Mouse (Mus musculus) intestine, embryonic 15.5 days (tissue): ENCODE measurements around the gene Runx1. TPM values are rescaled to one million over a fixed set of nuclear protein-coding genes. Genes with fewer than 3 reads are reported as not detected.

ENCODE experiments used
- ATAC-seq: fragments of 200-750 bp; cut with Nextera tagmentation; 2 replicates; pipeline ENCODE4 v1.8.0; 2017; ENCODE audit warnings: moderate TSS enrichment, moderate library complexity
- H3K27ac ChIP-seq: fragments of 300-500 bp; sonication (generic); 2 replicates; pipeline ENCODE4 v1.5.1; 2015; ENCODE audit warnings: mild to moderate bottlenecking, inconsistent platforms
- H3K27me3 ChIP-seq: fragments of 300-500 bp; sonication (generic); replicated peaks from 2 replicates; pipeline ENCODE4 v1.6.1; 2015; ENCODE audit warnings: inconsistent platforms
- H3K36me3 ChIP-seq: fragments of 300-500 bp; sonication (generic); 2 replicates; pipeline ENCODE4 v1.6.1; 2015; ENCODE audit warnings: inconsistent platforms
- H3K4me1 ChIP-seq: fragments of 300-500 bp; sonication (generic); replicated peaks from 2 replicates; pipeline ENCODE4 v1.6.1; 2015; ENCODE audit warnings: inconsistent platforms
- H3K4me2 ChIP-seq: fragments of 300-500 bp; sonication (generic); replicated peaks from 2 replicates; pipeline ENCODE4 v1.6.1; 2015; ENCODE audit warnings: mild to moderate bottlenecking, inconsistent platforms
- H3K4me3 ChIP-seq: fragments of 300-500 bp; sonication (generic); replicated peaks from 2 replicates; pipeline ENCODE4 v1.5.1; 2015; ENCODE audit warnings: inconsistent platforms
- H3K9ac ChIP-seq: fragments of 300-500 bp; sonication (generic); 2 replicates; pipeline ENCODE4 v1.6.1; 2015; ENCODE audit warnings: inconsistent platforms
- H3K9me3 ChIP-seq: fragments of 300-500 bp; sonication (generic); 2 replicates; pipeline ENCODE4 v1.6.1; 2016; ENCODE audit warnings: inconsistent platforms
- WGBS: fragments of 180-500 bp; shearing (Covaris S2); methylation state at CpG from one replicate; pipeline ENCODE4 v1.1.7; 2015; 5-methylcytosine and 5-hydroxymethylcytosine counted together
- polyA plus RNA-seq: library from polyadenylated mRNA; unstranded; fragments of >200 nt; fragmentation: Nextera tagmentation; extraction: Ambion mirVana; gene quantifications from 2 replicates; pipeline ENCODE4 v1.2.1, GENCODE M21; 2015

The Runx1 gene
- polyA plus RNA-seq, 1 experiment from 2014 or later = 2.5 TPM

- Histone ChIP-seq H3K4me2 (no peak overlapping the region), H3K27ac (no peak overlapping the region), H3K9me3 (no peaks in the 10 kb centered on the region), H3K36me3 (no peaks in the 10 kb centered on the region), H3K9ac (no peak overlapping the region), H3K4me3 (no peak overlapping the region), H3K4me1 (peaks cover 24% of the 10 kb centered on the region), H3K27me3 (peaks cover 6% of the 10 kb centered on the region; the same call in 1 of the 2 replicates)
- WGBS = 80% methylated on average over 7 of the region's 7 CpGs
- no peak for ATAC-seq
Measured at GRCm38 (mm10) chr16:92606491-92606965, 219.4 kb downstream of the Runx1 start.

- Histone ChIP-seq H3K27ac (no peak overlapping the region), H3K4me2 (peak overlapping the region; percentile 86), H3K36me3 (no peaks in the 10 kb centered on the region), H3K4me3 (peak overlapping the region; percentile 45), H3K4me1 (peaks cover 24% of the 10 kb centered on the region), H3K9me3 (no peaks in the 10 kb centered on the region), H3K9ac (peak overlapping the region; percentile 37), H3K27me3 (peaks cover 6% of the 10 kb centered on the region; the same call in 1 of the 2 replicates)
- peak; percentile 43 for ATAC-seq
- WGBS = 11% methylated on average over 58 of the region's 64 CpGs
Measured at GRCm38 (mm10) chr16:92605606-92606490, 220.1 kb downstream of the Runx1 start.

- Histone ChIP-seq H3K4me2 (no peak overlapping the region), H3K36me3 (no peaks in the 10 kb centered on the region), H3K4me3 (no peak overlapping the region), H3K27ac (no peak overlapping the region), H3K27me3 (peaks cover 6% of the 10 kb centered on the region; the same call in 1 of the 2 replicates), H3K9ac (no peak overlapping the region), H3K4me1 (peaks cover 8% of the 10 kb centered on the region), H3K9me3 (no peaks in the 10 kb centered on the region)
- WGBS = 62% methylated on average over 11 of the region's 11 CpGs
- no peak for ATAC-seq
Measured at GRCm38 (mm10) chr16:92602504-92602903, 223.4 kb downstream of the Runx1 start.

- H3K4me3 ChIP-seq = no peak overlapping the region
- no peak overlapping the region for H3K9ac ChIP-seq
- H3K27ac ChIP-seq = no peak overlapping the region
- ATAC-seq = no peak
- H3K9me3 ChIP-seq = no peaks in the 10 kb centered on the region
- H3K27me3 ChIP-seq = 0 out of 2 replicates have a peak, but pooled peaks cover under 1% of the 10 kb centered on the region
- no peaks in the 10 kb centered on the region for H3K36me3 ChIP-seq
- peaks cover 8% of the 10 kb centered on the region for H3K4me1 ChIP-seq
- H3K4me2 ChIP-seq = no peak overlapping the region
- 81% methylated on average over 9 of the region's 9 CpGs for WGBS
Measured at GRCm38 (mm10) chr16:92601270-92601826, 224.6 kb downstream of the Runx1 start.

GRCm38 (mm10) chr16:92599451-92599850 is 226.5 kb downstream of the Runx1 start:
- no peak overlapping the region for H3K4me3 ChIP-seq
- H3K4me2 ChIP-seq = no peak overlapping the region
- H3K36me3 ChIP-seq = no peaks in the 10 kb centered on the region
- no peaks in the 10 kb centered on the region for H3K4me1 ChIP-seq
- no peak overlapping the region for H3K9ac ChIP-seq
- ATAC-seq = no peak
- H3K27ac ChIP-seq = no peak overlapping the region
- WGBS = 75% methylated on average over 11 of the region's 11 CpGs
- no peaks in the 10 kb centered on the region for H3K27me3 ChIP-seq
- no peaks in the 10 kb centered on the region for H3K9me3 ChIP-seq

GRCm38 (mm10) chr16:92597655-92598054 is 228.3 kb downstream of the Runx1 start:
- Histone ChIP-seq H3K4me2 (no peak overlapping the region), H3K36me3 (no peaks in the 10 kb centered on the region), H3K27me3 (no peaks in the 10 kb centered on the region), H3K9ac (no peak overlapping the region), H3K4me3 (no peak overlapping the region), H3K9me3 (no peaks in the 10 kb centered on the region), H3K4me1 (no peaks in the 10 kb centered on the region), H3K27ac (no peak overlapping the region)
- 73% methylated on average over 11 of the region's 11 CpGs for WGBS
- no peak for ATAC-seq

- no peak overlapping the region for H3K9ac ChIP-seq
- H3K4me3 ChIP-seq = no peak overlapping the region
- no peak overlapping the region for H3K4me2 ChIP-seq
- H3K4me1 ChIP-seq = no peaks in the 10 kb centered on the region
- no peak overlapping the region for H3K27ac ChIP-seq
- no peaks in the 10 kb centered on the region for H3K9me3 ChIP-seq
- no peaks in the 10 kb centered on the region for H3K36me3 ChIP-seq
- H3K27me3 ChIP-seq = no peaks in the 10 kb centered on the region
- no peak for ATAC-seq
- WGBS = 41% methylated on average over 6 of the region's 6 CpGs
Measured at GRCm38 (mm10) chr16:92592207-92592606, 233.7 kb downstream of the Runx1 start.

GRCm38 (mm10) chr16:92591783-92592182 is 234.2 kb downstream of the Runx1 start:
- Histone ChIP-seq H3K4me2 (no peak overlapping the region), H3K4me1 (no peaks in the 10 kb centered on the region), H3K9me3 (no peaks in the 10 kb centered on the region), H3K27ac (no peak overlapping the region), H3K36me3 (no peaks in the 10 kb centered on the region), H3K4me3 (no peak overlapping the region), H3K9ac (no peak overlapping the region), H3K27me3 (no peaks in the 10 kb centered on the region)
- ATAC-seq = no peak
- 89% methylated on average over 6 of the region's 6 CpGs for WGBS

- ATAC-seq = no peak
- Histone ChIP-seq H3K9ac (no peak overlapping the region), H3K27ac (no peak overlapping the region), H3K36me3 (no peaks in the 10 kb centered on the region), H3K4me3 (no peak overlapping the region), H3K4me2 (no peak overlapping the region), H3K27me3 (no peaks in the 10 kb centered on the region), H3K4me1 (no peaks in the 10 kb centered on the region), H3K9me3 (no peaks in the 10 kb centered on the region)
- WGBS = 87% methylated on average over 4 of the region's 4 CpGs
Measured at GRCm38 (mm10) chr16:92587836-92588235, 238.1 kb downstream of the Runx1 start.

GRCm38 (mm10) chr16:92581767-92582166 is 244.2 kb downstream of the Runx1 start:
- H3K27me3 ChIP-seq = no peaks in the 10 kb centered on the region
- H3K9ac ChIP-seq = no peak overlapping the region
- WGBS = 73% methylated on average over 10 of the region's 10 CpGs
- H3K36me3 ChIP-seq = no peaks in the 10 kb centered on the region
- H3K4me3 ChIP-seq = no peak overlapping the region
- H3K27ac ChIP-seq = no peak overlapping the region
- H3K4me2 ChIP-seq = no peak overlapping the region
- no peaks in the 10 kb centered on the region for H3K4me1 ChIP-seq
- no peak for ATAC-seq
- no peaks in the 10 kb centered on the region for H3K9me3 ChIP-seq

- H3K4me3 ChIP-seq = no peak overlapping the region
- ATAC-seq = no peak
- WGBS = 83% methylated on average over 10 of the region's 10 CpGs
- no peaks in the 10 kb centered on the region for H3K27me3 ChIP-seq
- no peak overlapping the region for H3K4me2 ChIP-seq
- no peaks in the 10 kb centered on the region for H3K4me1 ChIP-seq
- no peaks in the 10 kb centered on the region for H3K9me3 ChIP-seq
- H3K9ac ChIP-seq = no peak overlapping the region
- H3K27ac ChIP-seq = no peak overlapping the region
- no peaks in the 10 kb centered on the region for H3K36me3 ChIP-seq
Measured at GRCm38 (mm10) chr16:92580981-92581380, 245.0 kb downstream of the Runx1 start.

GRCm38 (mm10) chr16:92578915-92579653 is 246.9 kb downstream of the Runx1 start:
- no peak for ATAC-seq
- Histone ChIP-seq H3K4me3 (no peak overlapping the region), H3K36me3 (no peaks in the 10 kb centered on the region), H3K9me3 (no peaks in the 10 kb centered on the region), H3K4me2 (no peak overlapping the region), H3K4me1 (no peaks in the 10 kb centered on the region), H3K9ac (no peak overlapping the region), H3K27me3 (no peaks in the 10 kb centered on the region), H3K27ac (no peak overlapping the region)
- WGBS = 62% methylated on average over 7 of the region's 7 CpGs
